Mouse (Mus musculus): ENCODE data around the gene Pex19. TPM values are rescaled to one million over a fixed set of nuclear protein-coding genes. Genes with fewer than 3 reads are reported as not detected.
A peak's percentile ranks its signal among the peaks of the same experiment; 100 is the strongest.

Gene Pex19
- total RNA-seq, 2 experiments from 2014 or later: 95.2 to 97.2 TPM

DNA sequence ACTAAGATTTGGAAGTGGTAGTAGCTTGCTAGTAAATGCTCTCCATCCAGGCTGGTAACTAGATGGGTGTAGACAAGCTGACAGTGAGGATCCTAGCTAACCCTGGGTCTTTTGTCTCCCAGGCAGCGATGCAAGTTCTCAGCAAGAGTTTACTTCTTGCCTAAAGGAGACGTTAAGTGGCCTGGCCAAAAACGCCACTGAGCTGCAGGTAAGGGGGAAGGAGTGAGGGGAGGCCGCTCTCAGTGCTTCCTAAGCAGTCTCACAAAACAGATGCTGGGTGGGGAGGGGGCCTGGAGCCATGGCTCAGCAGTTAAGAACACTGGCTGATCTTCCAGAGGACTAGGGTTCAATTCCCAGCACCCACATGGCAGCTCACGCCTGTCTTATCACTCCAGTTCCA, 3.2 kb downstream of the Pex19 start:
- intact Hi-C loops (cut with DNase I): loop anchor here (5.0 kb wide), 1 partner anchor 82 kb away; no protein-coding TSS in a partner anchor
- no peak for DNase-seq (ENCODE audit: low spot score in 2 of 2)

DNA sequence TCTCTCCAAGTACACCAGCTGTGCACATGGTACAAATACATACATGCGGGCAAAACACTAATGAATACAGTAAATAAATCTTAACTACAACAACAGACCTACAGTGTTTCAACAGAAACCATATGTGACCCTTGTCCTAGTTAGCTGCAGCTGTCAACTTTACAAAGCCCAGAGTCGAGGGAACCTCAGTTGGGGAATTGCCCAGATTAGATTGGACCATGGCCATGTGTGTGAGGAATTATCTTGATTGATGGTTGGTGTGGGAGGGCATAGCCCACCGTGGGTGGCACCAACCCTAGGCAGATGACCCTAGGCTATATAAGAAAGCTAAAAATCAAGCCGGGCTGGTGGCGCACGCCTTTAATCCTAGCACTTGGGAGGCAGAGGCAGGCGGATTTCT, 5.8 kb downstream of the Pex19 start:
- intact Hi-C loops (cut with DNase I): no loop called here
- no peak for DNase-seq (ENCODE audit: low spot score in 2 of 2)

DNA sequence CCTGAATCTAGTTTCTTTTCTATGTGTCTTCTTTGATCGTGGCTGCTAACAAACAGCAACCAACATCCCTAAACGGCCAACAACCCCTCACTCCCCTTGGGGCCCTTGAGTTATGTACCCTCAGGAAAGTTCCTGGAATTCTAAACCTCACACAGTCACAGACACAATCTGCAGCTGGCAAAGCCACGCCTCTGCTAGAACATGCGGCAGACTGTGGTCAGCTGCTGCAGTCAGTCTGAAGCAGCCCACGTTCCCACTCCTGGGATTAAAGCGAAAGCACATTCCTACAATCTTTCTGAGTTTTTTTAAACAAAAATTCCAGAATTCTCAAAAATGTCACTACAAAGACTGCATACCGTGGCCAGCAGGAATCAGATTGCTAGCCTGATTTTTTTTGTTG, 7.0 kb downstream of the Pex19 start:
- DNase-seq (ENCODE audit: low spot score in 2 of 2): peak in 1 of 2 experiments; percentile 19
- intact Hi-C loops (cut with DNase I): no loop called here

GRCm38 (mm10) chr1:172134072-172134471, 7.5 kb downstream of the Pex19 start:
- DNase-seq (ENCODE audit: low spot score in 2 of 2): no peak
- intact Hi-C loops (cut with DNase I): no loop called here

GRCm38 (mm10) chr1:172140160-172140559, 13.6 kb downstream of the Pex19 start:
- intact Hi-C loops (cut with DNase I): no loop called here
- no peak for DNase-seq (ENCODE audit: low spot score in 2 of 2)

DNA sequence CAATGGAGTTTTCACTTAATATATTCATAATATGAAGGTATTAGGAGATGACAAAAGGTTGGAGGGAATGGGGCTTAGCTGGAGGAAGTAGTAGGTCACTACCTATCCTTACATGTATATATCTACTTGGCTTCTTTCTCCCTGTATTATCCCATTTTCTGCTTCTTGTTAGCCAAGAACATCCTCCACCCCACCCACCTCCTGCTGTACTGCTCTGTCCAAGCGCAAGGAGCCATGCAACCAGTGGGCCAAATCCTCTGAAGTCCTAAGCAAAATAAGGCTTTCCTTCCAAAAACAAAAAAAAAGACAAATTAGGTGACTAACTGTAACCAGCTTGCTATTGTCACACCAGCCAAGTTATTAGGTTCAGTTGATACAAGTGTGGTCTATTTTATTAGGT, 14.3 kb downstream of the Pex19 start:
- intact Hi-C loops (cut with DNase I): no loop called here
- peak in 1 of 2 experiments; percentile 59 for DNase-seq (ENCODE audit: low spot score in 2 of 2)

DNA sequence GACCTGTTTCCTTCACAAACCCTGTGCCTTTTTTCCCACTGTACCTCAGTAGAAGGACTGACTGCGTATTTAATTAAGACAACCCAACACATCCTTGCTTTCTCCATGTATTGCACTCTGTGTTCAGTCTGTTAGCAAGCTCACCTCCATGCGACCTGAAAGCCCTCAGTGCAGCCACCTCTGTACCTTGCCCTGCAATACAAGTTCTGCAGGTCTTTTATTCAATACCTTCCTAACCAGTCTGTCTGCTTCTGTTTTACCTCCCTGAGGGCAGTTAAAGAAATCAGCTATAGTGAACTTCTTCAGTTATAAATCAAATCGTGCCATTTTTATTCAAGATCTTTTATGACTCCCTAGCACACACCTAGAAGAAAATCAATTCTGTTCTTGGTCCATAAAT, 15.0 kb downstream of the Pex19 start:
- no peak for DNase-seq (ENCODE audit: low spot score in 2 of 2)
- intact Hi-C loops (cut with DNase I): no loop called here

DNA sequence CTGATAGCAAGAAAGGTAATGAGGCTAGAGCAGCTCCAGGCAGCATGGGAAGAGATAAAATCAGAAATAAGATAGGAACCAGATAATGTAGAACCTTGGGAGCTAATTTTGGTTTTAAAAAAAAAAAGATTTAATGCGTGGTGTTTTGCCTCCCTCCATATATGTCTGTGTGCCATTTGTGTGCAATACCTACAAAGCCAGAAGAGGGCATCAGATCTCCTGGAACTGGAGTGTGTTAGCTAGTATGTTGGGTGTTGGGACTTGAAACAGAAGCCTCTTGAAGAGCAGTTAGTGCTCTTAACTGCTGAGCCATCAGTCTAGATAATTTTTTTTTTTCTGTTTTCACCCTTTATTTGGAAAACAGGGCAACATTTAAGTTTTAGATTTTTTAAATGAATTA, 17.0 kb downstream of the Pex19 start:
- DNase-seq (ENCODE audit: low spot score in 2 of 2): peak; percentile 52 to 85
- intact Hi-C loops (cut with DNase I): loop anchor here (1.0 kb wide), 1 partner anchor 167 kb away; no protein-coding TSS in a partner anchor

- peak; percentile 94 to 98 for DNase-seq (ENCODE audit: low spot score in 2 of 2)
- intact Hi-C loops (cut with DNase I): loop anchor here (2.0 kb wide), 2 partner anchors 21 to 163 kb away; partner anchors contain the start of gene Pex19
These were observed 21.3 kb downstream of the Pex19 start, which contains the start of gene Dcaf8 for GRCm38 (mm10) chr1:172147835-172148278. Gene Dcaf8 (plus strand): TSS chr1:172148084.

DNA sequence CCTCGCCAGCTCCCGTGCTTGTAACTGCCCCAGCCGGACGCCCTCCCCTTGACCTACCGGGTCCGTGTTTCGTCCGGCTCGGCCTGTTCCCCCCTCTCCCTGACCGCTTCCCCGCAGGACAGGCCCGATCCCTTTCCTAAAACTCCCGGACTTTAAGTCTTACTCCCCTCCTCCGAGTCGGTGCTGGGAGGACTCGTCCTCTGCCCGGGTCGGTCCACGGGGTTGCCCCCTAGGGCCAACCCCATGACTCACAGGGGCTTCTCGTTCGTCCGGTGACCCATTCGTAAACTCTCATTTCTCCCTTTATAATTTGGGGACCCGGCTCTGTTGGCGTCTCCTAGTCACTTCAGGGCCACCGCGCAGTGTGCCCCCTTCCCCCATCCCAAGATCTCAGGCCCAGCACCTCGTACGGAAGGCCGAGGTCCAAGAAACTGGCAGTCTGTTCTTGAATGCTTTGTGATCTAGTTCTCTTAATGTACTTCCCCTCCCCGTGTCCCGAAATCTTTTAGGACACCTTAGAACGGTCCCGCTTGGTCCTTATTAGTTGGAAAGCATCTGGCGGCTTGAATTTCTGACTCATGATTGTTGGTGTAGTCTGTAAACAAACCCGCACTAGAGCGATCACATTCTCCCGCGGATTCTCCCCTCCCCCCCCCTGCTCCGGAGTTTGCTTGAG, 21.9 kb downstream of the Pex19 start:
- intact Hi-C loops (cut with DNase I): loop anchor here (2.0 kb wide), 2 partner anchors 22 to 162 kb away; partner anchors contain the start of gene Pex19
- DNase-seq (ENCODE audit: low spot score in 2 of 2): peak; percentile 35 to 37

DNA sequence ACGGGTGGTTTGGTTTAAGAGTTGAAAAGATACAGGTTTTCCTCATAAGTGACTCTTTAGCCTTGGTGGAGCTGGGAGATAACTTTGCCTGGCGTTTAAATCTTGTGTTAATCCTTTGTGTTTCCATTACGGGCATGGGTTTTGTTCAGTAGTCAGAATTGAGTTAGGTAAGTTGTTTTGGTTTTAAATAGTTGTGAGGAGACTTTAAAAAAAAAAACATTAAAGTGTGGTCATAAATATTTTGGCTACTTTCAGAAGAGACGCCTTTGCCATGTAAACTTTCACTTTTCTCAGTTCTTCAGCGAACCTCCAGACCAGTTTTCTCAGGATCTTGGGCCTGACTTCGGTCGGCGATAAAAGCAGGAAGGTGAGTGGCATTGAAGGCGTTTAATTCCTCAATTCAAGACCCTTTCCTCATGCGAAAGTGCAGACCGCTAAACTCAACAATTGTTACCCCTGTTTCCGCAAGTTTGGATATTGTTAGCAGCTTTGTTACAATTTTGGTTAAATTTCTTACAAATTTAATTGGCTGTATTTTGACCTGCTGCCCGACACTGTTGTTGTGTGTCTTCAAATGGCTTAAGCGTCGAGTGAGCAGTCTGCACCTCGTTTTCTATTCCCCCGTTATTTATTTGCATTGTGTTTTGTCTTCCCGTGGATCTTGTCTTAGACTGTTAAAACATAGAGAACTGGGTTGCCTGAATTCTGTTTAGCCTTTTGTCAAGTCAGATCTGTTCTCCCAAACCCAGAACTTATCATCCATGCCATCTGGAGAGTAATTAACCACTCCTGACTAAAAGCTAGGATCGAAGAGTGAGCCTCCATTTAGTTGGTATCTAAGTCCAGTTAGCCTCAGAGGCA, 22.6 kb downstream of the Pex19 start:
- DNase-seq (ENCODE audit: low spot score in 2 of 2): no peak

GRCm38 (mm10) chr1:172154536-172154935, 28.0 kb downstream of the Pex19 start:
- intact Hi-C loops (cut with DNase I): no loop called here
- DNase-seq (ENCODE audit: low spot score in 2 of 2): no peak

More for the DNA sequence above, 22.6 kb downstream of the Pex19 start:
- intact Hi-C loops (cut with DNase I): loop anchor here (2.0 kb wide), 2 partner anchors 22 to 162 kb away; partner anchors contain the start of gene Pex19

DNA sequence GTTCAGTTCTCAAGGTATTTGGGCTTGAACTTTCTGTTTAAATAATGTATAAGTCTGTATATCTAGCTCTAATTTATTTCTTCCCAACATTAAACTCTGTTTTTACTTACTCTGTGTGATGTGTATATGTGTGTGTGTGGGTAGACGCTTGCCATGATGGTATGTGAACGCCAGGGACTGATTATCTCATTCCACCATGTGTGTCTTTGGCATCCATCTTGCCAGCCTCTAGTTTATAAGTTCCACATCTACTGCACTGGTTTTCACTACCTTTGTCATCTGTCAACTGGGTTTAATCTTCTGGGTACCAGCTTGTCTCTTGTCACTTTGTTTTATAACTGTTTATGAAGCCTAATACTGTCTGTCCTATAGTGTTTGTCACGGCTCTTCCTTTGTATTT, 29.0 kb downstream of the Pex19 start:
- DNase-seq (ENCODE audit: low spot score in 2 of 2): no peak
- intact Hi-C loops (cut with DNase I): no loop called here

DNA sequence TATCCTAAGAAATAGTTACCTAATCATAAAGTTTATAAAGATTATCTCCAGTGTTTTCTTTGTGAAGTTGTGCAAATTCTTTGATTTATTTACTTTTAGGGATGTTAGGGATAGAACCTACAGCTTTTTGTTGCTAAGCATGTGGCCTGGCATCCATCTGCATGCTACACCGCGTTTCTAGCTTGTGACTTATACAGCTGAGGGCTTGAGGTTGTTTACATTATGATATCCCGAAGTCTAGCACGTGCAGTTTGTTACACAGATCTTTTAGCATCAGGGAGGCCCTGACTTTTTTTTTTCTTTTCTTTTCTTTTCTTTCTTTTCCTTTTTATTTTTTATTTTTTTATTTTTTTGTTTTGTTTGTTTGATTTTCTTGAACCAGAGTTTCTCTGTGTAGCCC, 33.4 kb downstream of the Pex19 start:
- no peak for DNase-seq (ENCODE audit: low spot score in 2 of 2)
- intact Hi-C loops (cut with DNase I): no loop called here

- intact Hi-C loops (cut with DNase I): no loop called here
- DNase-seq (ENCODE audit: low spot score in 2 of 2): no peak
These were observed 34.0 kb downstream of the Pex19 start for GRCm38 (mm10) chr1:172160508-172160907.

GRCm38 (mm10) chr1:172162009-172162408, 35.5 kb downstream of the Pex19 start:
- peak; percentile 21 to 66 for DNase-seq (ENCODE audit: low spot score in 2 of 2)
- intact Hi-C loops (cut with DNase I): loop anchor here (1.0 kb wide), 1 partner anchor 148 kb away; no protein-coding TSS in a partner anchor

DNA sequence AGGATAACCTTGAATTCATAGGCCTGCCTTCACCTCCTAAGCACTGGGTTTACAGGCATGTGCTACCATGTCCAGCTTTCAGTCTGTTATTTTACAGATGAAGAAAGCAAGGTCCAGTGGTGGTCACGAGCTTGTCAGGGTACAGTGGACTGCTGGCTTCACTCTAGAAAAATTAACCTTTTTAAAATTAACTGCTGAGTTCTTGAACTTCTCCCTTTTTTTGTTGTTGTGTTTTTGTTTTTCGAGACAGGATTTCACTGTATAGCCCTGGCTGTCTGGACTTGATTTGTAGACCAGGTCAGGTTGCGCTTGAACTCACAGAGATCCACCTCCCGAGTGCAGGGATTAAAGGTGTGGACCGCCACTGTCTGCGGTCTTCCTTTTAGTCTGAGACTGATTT, 36.4 kb downstream of the Pex19 start:
- no peak for DNase-seq (ENCODE audit: low spot score in 2 of 2)
- intact Hi-C loops (cut with DNase I): loop anchor here (1.0 kb wide), 1 partner anchor 147 kb away; no protein-coding TSS in a partner anchor

GRCm38 (mm10) chr1:172167911-172168310, 41.4 kb downstream of the Pex19 start:
- intact Hi-C loops (cut with DNase I): no loop called here

GRCm38 (mm10) chr1:172169809-172170208, 43.3 kb downstream of the Pex19 start:
- DNase-seq (ENCODE audit: low spot score in 2 of 2): no peak
- intact Hi-C loops (cut with DNase I): no loop called here

More at GRCm38 (mm10) chr1:172167911-172168310, 41.4 kb downstream of the Pex19 start:
- no peak for DNase-seq (ENCODE audit: low spot score in 2 of 2)

- intact Hi-C loops (cut with DNase I): no loop called here
- no peak for DNase-seq (ENCODE audit: low spot score in 2 of 2)
These were observed 45.8 kb downstream of the Pex19 start for GRCm38 (mm10) chr1:172172381-172172780.
